Mouse (Mus musculus) intestine, embryonic 15.5 days (tissue): ENCODE measurements around the gene Spop. TPM values are rescaled to one million over a fixed set of nuclear protein-coding genes. Genes with fewer than 3 reads are reported as not detected.
"Not testable (repeated sequence)": the region's sequence is repeated elsewhere in the genome, so short reads cannot be mapped to it uniquely, and the experiment has no call there.

Source experiments
- ATAC-seq: fragments of 200-750 bp; cut with Nextera tagmentation; 2 replicates; pipeline ENCODE4 v1.8.0; 2017; ENCODE audit warnings: moderate TSS enrichment, moderate library complexity
- H3K27ac ChIP-seq: fragments of 300-500 bp; sonication (generic); 2 replicates; pipeline ENCODE4 v1.5.1; 2015; ENCODE audit warnings: mild to moderate bottlenecking, inconsistent platforms
- H3K27me3 ChIP-seq: fragments of 300-500 bp; sonication (generic); replicated peaks from 2 replicates; pipeline ENCODE4 v1.6.1; 2015; ENCODE audit warnings: inconsistent platforms
- H3K36me3 ChIP-seq: fragments of 300-500 bp; sonication (generic); 2 replicates; pipeline ENCODE4 v1.6.1; 2015; ENCODE audit warnings: inconsistent platforms
- H3K4me1 ChIP-seq: fragments of 300-500 bp; sonication (generic); replicated peaks from 2 replicates; pipeline ENCODE4 v1.6.1; 2015; ENCODE audit warnings: inconsistent platforms
- H3K4me2 ChIP-seq: fragments of 300-500 bp; sonication (generic); replicated peaks from 2 replicates; pipeline ENCODE4 v1.6.1; 2015; ENCODE audit warnings: mild to moderate bottlenecking, inconsistent platforms
- H3K4me3 ChIP-seq: fragments of 300-500 bp; sonication (generic); replicated peaks from 2 replicates; pipeline ENCODE4 v1.5.1; 2015; ENCODE audit warnings: inconsistent platforms
- H3K9ac ChIP-seq: fragments of 300-500 bp; sonication (generic); 2 replicates; pipeline ENCODE4 v1.6.1; 2015; ENCODE audit warnings: inconsistent platforms
- H3K9me3 ChIP-seq: fragments of 300-500 bp; sonication (generic); 2 replicates; pipeline ENCODE4 v1.6.1; 2016; ENCODE audit warnings: inconsistent platforms
- WGBS: fragments of 180-500 bp; shearing (Covaris S2); methylation state at CpG from one replicate; pipeline ENCODE4 v1.1.7; 2015; 5-methylcytosine and 5-hydroxymethylcytosine counted together
- polyA plus RNA-seq: library from polyadenylated mRNA; unstranded; fragments of >200 nt; fragmentation: Nextera tagmentation; extraction: Ambion mirVana; gene quantifications from 2 replicates; pipeline ENCODE4 v1.2.1, GENCODE M21; 2015

Spop gene
- polyA plus RNA-seq, 1 experiment from 2014 or later, result 130 TPM

DNA sequence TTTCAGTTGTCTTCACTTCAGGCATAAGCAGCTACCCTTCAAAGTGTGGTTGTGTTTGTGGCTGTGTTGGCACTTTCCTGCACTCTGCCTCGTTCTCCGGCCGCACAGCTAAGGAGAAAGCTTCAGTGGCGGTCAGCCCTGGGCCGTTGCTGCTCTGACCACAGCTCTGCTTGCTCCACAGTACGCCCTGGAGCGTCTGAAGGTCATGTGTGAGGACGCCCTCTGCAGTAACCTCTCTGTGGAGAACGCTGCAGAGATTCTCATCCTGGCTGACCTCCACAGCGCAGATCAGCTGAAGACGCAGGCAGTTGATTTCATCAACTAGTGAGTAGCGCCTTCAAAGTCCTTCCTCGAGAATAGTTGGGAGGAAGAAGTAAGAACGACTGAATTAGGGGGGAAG lies 76.2 kb downstream of the Spop start:
- Histone ChIP-seq H3K4me1 (no peaks in the 10 kb centered on the region), H3K9me3 (no peaks in the 10 kb centered on the region), H3K9ac (no peak overlapping the region), H3K36me3 (peaks cover 10% of the 10 kb centered on the region), H3K27me3 (no peaks in the 10 kb centered on the region), H3K27ac (no peak overlapping the region), H3K4me2 (no peak overlapping the region), H3K4me3 (no peak overlapping the region)
- WGBS, result 89% methylated on average over 14 of the region's 14 CpGs
- no peak for ATAC-seq

DNA sequence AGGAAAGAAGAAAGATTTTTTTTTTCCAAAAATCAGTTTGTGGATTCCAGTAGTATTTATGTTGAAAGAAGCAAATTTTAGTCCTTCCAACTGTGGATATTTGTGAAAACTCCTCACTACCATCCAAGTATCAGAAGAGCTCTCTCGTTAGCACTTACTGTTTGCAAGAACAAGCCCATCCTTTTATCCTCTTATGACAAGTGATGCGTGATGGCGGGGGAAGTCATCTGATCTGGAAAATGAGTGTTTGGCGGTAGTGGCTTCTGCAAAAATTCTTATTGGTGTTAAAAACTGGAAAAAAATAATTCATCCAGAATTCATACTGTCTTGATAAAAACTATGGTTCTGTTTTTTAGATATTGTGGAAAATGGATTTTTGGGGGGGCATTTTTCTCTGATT lies 78.4 kb downstream of the Spop start:
- Histone ChIP-seq H3K36me3 (peaks cover 7% of the 10 kb centered on the region), H3K9me3 (no peaks in the 10 kb centered on the region), H3K4me3 (no peak overlapping the region), H3K27ac (no peak overlapping the region), H3K27me3 (no peaks in the 10 kb centered on the region), H3K9ac (no peak overlapping the region), H3K4me1 (no peaks in the 10 kb centered on the region), H3K4me2 (no peak overlapping the region)
- 87% methylated on average over 4 of the region's 4 CpGs for WGBS
- no peak for ATAC-seq

DNA sequence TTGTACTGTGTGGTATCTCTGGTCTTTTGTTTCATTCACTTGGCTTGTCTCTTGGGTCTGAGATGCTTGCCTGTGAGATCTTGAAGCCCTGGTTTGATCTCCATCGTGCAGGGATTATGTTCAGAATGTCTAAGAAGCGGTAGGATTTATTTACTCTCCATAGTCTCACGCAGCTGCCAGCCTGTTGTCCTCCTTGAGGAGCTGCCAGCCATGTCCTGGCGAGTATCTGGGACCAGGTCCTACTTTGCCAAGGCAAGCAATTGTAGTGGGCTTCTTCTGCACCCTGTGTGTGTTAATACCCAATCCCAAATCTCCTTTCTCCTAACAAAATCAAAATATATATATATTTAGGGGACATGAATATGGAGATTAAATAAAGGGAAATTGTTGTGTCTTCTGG lies 79.1 kb downstream of the Spop start:
- Histone ChIP-seq H3K9ac (no peak overlapping the region), H3K27ac (no peak overlapping the region), H3K4me3 (no peak overlapping the region), H3K9me3 (no peaks in the 10 kb centered on the region), H3K36me3 (peaks cover 10% of the 10 kb centered on the region), H3K4me2 (no peak overlapping the region), H3K27me3 (no peaks in the 10 kb centered on the region), H3K4me1 (no peaks in the 10 kb centered on the region)
- no peak for ATAC-seq
- WGBS, result 89% methylated on average over 4 of the region's 4 CpGs

DNA sequence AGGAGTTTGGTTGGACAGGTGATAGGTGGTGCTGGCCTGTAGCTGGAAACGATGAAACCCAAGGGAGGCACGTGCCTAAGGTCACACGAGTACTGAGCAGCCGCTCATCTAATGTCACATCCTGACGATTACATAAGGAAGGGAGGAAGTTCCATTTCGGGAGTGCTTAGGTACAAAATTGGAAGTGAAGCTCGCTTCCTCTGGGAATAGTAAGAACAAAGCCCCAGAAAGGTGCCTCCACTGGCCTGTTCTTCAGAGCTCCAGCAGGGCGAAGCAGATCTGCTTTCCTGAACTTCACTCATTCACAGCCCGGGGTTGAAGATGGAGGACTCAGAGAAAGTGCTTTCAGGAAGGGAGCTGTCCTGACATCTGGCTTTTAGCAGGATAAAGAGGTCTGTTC lies 80.1 kb downstream of the Spop start:
- WGBS, result 82% methylated on average over 9 of the region's 9 CpGs
- no peaks in the 10 kb centered on the region for H3K4me1 ChIP-seq
- peaks cover 10% of the 10 kb centered on the region for H3K36me3 ChIP-seq
- no peaks in the 10 kb centered on the region for H3K9me3 ChIP-seq
- no peak overlapping the region for H3K9ac ChIP-seq
- no peak overlapping the region for H3K27ac ChIP-seq
- H3K4me3 ChIP-seq, result no peak overlapping the region
- no peak overlapping the region for H3K4me2 ChIP-seq
- H3K27me3 ChIP-seq, result no peaks in the 10 kb centered on the region
- no peak for ATAC-seq

DNA sequence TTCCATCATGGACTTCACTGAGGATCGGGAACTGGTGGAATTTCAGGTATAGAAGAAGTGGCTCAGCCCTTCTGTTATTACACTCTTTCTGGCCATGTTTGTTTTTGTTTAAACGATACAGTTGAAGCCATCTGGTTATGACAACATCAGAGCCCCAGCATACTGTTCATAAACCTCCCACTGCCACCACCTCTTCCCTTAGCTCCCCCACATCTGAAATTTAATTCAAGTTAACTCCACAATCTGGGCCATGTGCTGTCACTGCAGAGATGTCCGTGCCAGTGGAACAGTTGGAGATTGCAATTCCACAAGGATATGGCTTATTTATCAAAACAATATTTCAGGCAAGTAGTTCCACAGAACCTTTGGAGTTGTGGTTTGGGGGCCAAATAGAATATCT lies 80.5 kb downstream of the Spop start:
- Histone ChIP-seq H3K4me2 (no peak overlapping the region), H3K36me3 (peaks cover 10% of the 10 kb centered on the region; the same call in 1 of the 2 replicates), H3K27ac (no peak overlapping the region), H3K4me1 (no peaks in the 10 kb centered on the region), H3K4me3 (no peak overlapping the region), H3K27me3 (no peaks in the 10 kb centered on the region), H3K9me3 (no peaks in the 10 kb centered on the region), H3K9ac (no peak overlapping the region)
- 88% methylated on average over 3 of the region's 3 CpGs for WGBS
- ATAC-seq, result no peak

DNA sequence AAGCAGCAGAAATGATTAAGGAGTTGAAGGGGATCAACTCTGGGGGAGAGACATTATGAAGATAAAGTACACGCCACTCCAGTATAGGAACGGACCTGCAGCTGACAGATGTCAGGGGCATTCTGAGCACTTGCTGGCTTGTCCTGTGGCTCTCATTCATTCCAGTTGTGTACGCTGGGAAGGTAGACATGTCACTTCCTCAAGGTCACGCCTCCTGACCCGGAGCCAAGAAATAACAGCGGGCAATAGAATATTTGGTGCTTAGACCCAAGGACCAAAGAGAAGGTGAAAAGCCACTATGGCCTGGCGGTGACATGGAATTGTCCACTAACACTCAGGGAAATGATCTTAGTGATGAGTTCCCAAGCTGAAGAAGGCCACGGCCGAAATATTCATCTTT lies 82.0 kb downstream of the Spop start:
- no peak for ATAC-seq
- Histone ChIP-seq H3K4me3 (no peak overlapping the region), H3K27me3 (no peaks in the 10 kb centered on the region), H3K36me3 (peaks cover 10% of the 10 kb centered on the region; the same call in 1 of the 2 replicates), H3K9ac (no peak overlapping the region), H3K4me2 (no peak overlapping the region), H3K27ac (no peak overlapping the region), H3K4me1 (no peaks in the 10 kb centered on the region), H3K9me3 (no peaks in the 10 kb centered on the region)
- 90% methylated on average over 9 of the region's 9 CpGs for WGBS

DNA sequence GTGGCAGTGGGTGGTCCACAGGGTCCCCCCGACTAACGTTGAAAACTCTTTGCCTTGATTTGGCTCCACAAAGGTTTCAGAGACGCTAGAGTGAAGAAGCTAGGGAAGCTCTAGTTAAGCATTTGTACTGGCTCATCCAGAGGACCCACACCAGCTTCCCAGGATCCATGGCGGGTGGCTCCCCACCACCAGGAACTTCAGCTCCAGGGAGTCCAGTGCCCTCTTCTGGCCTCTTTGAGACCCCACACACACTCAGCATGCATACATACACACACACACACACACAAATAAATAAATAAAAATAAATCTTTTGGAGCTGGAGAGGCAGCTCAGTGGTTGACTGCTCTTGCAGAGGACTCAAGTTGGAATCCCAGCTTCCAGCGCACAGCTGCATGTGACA lies 84.0 kb downstream of the Spop start:
- H3K4me3 ChIP-seq, result no peak overlapping the region
- no peak overlapping the region for H3K9ac ChIP-seq
- ATAC-seq, result no peak
- H3K4me2 ChIP-seq, result no peak overlapping the region
- no peaks in the 10 kb centered on the region for H3K4me1 ChIP-seq
- H3K36me3 ChIP-seq, result 0 out of 2 replicates have a peak, but pooled peaks cover 3% of the 10 kb centered on the region
- H3K27ac ChIP-seq, result no peak overlapping the region
- 85% methylated on average over 5 of the region's 5 CpGs for WGBS
- no peaks in the 10 kb centered on the region for H3K9me3 ChIP-seq
- H3K27me3 ChIP-seq, result no peaks in the 10 kb centered on the region

DNA sequence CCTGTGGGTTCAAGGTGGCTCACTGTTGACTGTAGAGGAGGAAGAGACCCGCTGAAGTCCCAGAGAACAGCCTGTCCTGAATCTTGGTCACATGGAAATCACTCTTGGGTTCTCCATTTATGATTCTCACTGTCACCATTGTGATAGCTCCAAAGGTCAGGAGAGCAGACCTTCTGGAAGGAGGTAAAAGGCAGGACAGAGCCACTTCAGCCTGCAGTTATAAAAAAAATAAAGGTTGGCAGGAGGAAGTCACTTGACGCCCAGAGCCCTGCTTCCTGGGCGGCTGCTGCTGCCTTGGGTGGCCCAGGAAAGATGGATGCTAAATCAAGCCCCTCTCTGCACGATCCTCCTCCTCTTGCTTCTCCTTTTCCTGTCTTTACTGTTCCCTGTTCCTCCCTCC lies 86.5 kb downstream of the Spop start:
- Histone ChIP-seq H3K9me3 (no peaks in the 10 kb centered on the region), H3K9ac (no peak overlapping the region), H3K27me3 (no peaks in the 10 kb centered on the region), H3K4me1 (no peaks in the 10 kb centered on the region; the same call in 1 of the 2 replicates), H3K4me2 (no peak overlapping the region), H3K27ac (no peak overlapping the region), H3K36me3 (0 out of 2 replicates have a peak, but pooled peaks cover 3% of the 10 kb centered on the region), H3K4me3 (no peak overlapping the region)
- WGBS, result 30% methylated on average over 4 of the region's 4 CpGs
- ATAC-seq, result no peak; the same call in 1 of the 2 replicates

DNA sequence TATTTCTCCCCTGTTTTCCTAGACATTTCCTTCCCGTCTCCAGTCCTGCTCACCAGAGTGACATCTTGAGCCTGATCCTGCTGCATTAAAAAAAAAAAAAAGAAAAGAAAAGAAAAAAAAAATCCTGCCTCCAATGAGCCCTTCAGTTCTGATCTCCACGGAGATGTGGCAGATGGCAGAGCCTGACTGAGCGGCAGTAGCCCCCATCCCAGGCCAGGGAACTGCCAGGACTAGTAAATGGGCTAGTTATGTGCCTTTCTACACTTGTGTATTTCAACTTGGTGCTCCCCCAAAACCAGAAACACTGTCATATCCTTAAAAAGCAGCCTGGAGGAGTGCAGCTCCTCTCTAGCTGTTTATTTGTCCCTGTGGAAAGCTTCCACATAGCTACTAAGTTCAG lies 87.0 kb downstream of the Spop start:
- Histone ChIP-seq H3K4me2 (no peak overlapping the region), H3K4me1 (no peaks in the 10 kb centered on the region; the same call in 1 of the 2 replicates), H3K27me3 (no peaks in the 10 kb centered on the region), H3K27ac (no peak overlapping the region), H3K9me3 (no peaks in the 10 kb centered on the region), H3K36me3 (0 out of 2 replicates have a peak, but pooled peaks cover 3% of the 10 kb centered on the region), H3K4me3 (no peak overlapping the region), H3K9ac (no peak overlapping the region)
- WGBS, result 46% methylated on average over 3 of the region's 3 CpGs
- no peak for ATAC-seq

DNA sequence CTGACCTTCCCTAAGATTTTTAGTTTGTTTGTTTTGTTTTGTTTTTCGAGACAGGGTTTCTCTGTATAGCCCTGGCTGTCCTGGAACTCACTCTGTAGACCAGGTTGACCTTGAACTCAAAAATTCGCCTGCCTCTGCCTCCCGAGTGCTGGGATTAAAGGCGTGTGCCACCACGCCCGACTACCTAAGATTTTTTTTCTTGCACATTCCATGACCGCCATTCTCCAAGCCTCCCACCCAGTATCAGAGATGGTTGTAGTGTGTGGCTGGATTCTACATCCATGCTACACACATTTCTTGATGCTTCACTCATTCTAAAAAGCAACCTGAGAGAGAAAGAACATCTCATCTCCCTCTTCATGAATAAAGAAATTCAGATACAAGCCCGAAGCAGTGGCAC lies 87.9 kb downstream of the Spop start:
- H3K27ac ChIP-seq, H3K9me3 ChIP-seq, H3K36me3 ChIP-seq, H3K4me3 ChIP-seq, H3K4me1 ChIP-seq, H3K27me3 ChIP-seq, H3K9ac ChIP-seq, H3K4me2 ChIP-seq, ATAC-seq: not testable (repeated sequence)
- 79% methylated on average over 8 of the region's 8 CpGs for WGBS

DNA sequence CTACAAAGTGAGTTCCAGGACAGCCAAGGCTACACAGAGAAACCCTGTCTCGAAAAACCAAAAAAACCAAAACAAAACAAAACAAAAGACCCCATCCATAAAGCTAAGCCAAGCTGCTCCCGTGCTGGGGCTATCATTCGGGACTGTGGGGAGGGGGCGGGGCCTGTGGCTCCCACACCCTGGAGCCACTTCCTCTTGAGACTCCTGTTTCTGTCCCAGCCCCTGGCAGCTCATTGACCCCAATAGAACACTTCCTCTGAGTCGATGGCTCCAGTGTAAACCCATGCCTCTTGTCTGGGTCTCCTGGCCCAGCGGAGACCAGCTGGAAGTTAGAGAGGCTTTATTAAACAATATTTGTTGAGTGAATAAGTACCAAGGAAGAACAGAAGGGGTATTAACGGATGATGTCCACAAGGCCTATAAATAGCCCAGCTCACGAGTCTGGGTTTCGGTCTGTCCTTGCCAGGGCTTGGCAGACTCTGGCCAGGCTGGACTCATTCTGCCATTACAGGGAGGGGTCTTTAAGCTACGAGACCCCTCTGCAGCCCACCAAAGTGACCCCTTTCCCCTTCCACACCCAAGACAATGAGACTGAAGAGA lies 89.8 kb downstream of the Spop start:
- ATAC-seq, result no peak
- H3K4me1 ChIP-seq, result peaks cover 7% of the 10 kb centered on the region
- no peak overlapping the region for H3K4me2 ChIP-seq
- no peak overlapping the region for H3K27ac ChIP-seq
- H3K27me3 ChIP-seq, result no peaks in the 10 kb centered on the region
- 47% methylated on average over 10 of the region's 10 CpGs for WGBS
- no peak overlapping the region for H3K4me3 ChIP-seq
- H3K36me3 ChIP-seq, result no peaks in the 10 kb centered on the region
- no peaks in the 10 kb centered on the region for H3K9me3 ChIP-seq
- H3K9ac ChIP-seq, result no peak overlapping the region

DNA sequence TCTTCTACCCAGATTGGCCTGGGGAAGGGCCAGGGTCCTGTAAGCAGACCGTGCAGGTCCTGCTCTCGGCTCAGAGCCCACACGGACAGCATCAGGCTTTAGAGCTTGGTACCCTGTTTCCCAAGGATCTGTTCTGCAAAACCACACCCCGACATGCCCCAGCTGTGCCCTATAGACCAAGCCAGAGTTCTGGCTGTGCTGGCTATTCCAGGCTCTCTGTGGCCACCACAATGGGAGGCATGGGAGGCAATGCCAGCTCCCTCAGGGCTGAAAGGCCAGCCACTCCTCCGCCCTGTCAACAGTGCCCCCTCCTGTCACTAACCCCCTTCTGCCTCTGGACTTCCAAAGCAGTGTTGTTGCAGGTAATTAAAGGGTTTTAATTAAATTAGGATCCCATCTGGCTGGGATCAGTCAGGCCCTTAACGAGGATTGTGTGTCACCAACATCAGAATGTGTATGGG lies 90.4 kb downstream of the Spop start:
- WGBS, result 77% methylated on average over 6 of the region's 6 CpGs
- no peak for ATAC-seq
- Histone ChIP-seq H3K36me3 (no peaks in the 10 kb centered on the region), H3K4me2 (no peak overlapping the region), H3K9ac (no peak overlapping the region), H3K27me3 (peaks cover 3% of the 10 kb centered on the region; the same call in 1 of the 2 replicates), H3K9me3 (no peaks in the 10 kb centered on the region), H3K27ac (no peak overlapping the region), H3K4me3 (no peak overlapping the region), H3K4me1 (peaks cover 11% of the 10 kb centered on the region)

DNA sequence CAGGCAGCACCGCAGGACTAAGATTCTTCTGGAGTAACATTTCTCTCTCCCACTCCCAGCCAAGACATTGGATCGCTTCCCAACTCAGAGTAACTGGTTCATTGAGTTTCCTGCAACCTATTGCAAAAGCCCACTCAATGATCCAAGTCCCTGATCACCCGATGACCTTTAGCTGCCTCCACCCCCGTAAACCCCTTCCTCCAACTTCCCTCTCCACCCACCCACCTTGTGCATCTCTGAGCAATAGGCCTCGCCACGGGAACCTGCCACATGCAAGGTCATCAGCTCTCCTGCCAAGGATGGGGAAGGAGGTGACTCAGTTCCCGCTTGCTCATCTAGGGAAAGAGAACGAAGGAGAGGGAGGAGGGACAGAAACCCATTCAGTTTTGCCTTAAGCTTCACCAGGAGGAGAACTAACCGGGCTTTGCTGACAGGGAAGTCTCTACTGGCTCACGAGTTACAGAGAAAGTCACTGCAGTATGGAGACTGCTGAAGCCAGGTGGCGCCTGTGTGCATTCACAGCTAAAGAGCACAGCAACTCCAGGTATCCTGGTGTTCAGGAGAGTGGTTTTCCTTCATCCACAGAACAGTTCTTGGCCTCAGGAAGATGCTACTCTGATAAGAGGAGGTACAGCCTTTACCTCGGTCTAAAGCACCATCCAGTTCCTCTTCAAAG lies 93.3 kb downstream of the Spop start:
- 44% methylated on average over 12 of the region's 12 CpGs for WGBS
- H3K9me3 ChIP-seq, result no peaks in the 10 kb centered on the region
- no peak overlapping the region for H3K4me2 ChIP-seq
- H3K4me3 ChIP-seq, result no peak overlapping the region
- H3K36me3 ChIP-seq, result no peaks in the 10 kb centered on the region
- H3K27ac ChIP-seq, result no peak overlapping the region
- peaks cover 7% of the 10 kb centered on the region for H3K27me3 ChIP-seq
- H3K4me1 ChIP-seq, result peaks cover 11% of the 10 kb centered on the region
- no peak for ATAC-seq
- H3K9ac ChIP-seq, result no peak overlapping the region
